Mouse (Mus musculus) lung, postnatal 0 days (tissue): Measurements from ENCODE around the gene Setd1b.

Source experiments
- CTCF ChIP-seq: IDR thresholded peaks from 2 replicates; pipeline ENCODE4 v1.5.1; 2016; ENCODE audit warnings: antibody characterized with exemption, mild to moderate bottlenecking
- EP300 ChIP-seq: IDR thresholded peaks from 2 replicates; pipeline ENCODE4 v1.6.1; 2016; ENCODE audit warnings: antibody characterized with exemption, mild to moderate bottlenecking, control low read depth

DNA sequence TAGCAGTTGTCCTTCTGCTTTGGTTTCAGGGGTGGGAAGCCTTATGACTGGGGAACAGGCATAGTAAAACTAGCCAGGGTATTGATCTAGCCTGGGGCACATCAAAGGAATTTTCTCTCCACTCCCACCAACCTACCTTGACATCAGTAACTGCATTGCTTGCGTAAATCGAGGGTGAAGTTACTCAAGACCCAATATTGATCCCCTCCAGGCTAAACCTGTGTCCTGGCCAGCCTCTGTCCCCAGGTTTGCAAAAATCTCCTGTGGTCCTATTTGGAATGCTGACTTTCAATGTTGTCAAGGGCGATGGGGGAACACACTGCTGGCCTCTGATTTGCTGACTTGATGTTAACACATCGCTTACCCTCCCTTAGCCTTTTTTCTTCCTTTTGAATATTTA is 54.8 kb downstream of the Setd1b start:
- TF ChIP-seq CTCF (no peak), EP300 (no peak)
